In genomic region chr2:38969650-38970049, GRCm38 (mm10) we compare ENCODE assay signal across 26 mouse cellular contexts. TPM values are rescaled to one million over a fixed set of nuclear protein-coding genes. Genes with fewer than 3 reads are reported as not detected.
A peak's percentile ranks its signal among the peaks of the same experiment; 100 is the strongest.
DNase-seq lines count a peak whose midpoint lies in the region; ATAC-seq and TF ChIP-seq lines count a peak whose summit lies in the region.
"Had no signal": no experiment of that assay in that cellular context is flagged by ENCODE, and none has a peak within 500 bp of the region (broad histone marks: within the 10 kb centered on the region; RNA-seq: fewer than 3 reads in every experiment).

No protein-coding gene starts in this region.

- H3K4me3 ChIP-seq in liver, embryonic 11.5 days (ENCODE audit: low read depth, low read length), result no peak overlapping the region
- H3K4me3 ChIP-seq in liver, embryonic 14.5 days (ENCODE audit: insufficient read depth in 1 of 2, low read depth in 2 of 2, low read length in 2 of 2), result no peak overlapping the region
- H3K4me3 ChIP-seq in liver, postnatal 0 days (ENCODE audit: low read depth, low read length), result no peak overlapping the region
- H3K4me3 ChIP-seq in heart, adult 2 months, result no peak overlapping the region
- H3K4me3 ChIP-seq: forebrain, embryonic 10.5 days; forebrain, embryonic 13.5 days; hindbrain, embryonic 12.5 days; hindbrain, embryonic 15.5 days had no signal

- peak overlapping the region; percentile 22 for H3K4me2 ChIP-seq in liver, embryonic 11.5 days
- peak overlapping the region; percentile 57 for H3K4me2 ChIP-seq in liver, embryonic 14.5 days (ENCODE audit: low read depth)
- H3K4me2 ChIP-seq in liver, postnatal 0 days (ENCODE audit: low read depth, low read length), result no peak overlapping the region
- H3K4me2 ChIP-seq: forebrain, embryonic 13.5 days; heart, embryonic 11.5 days; hindbrain, embryonic 12.5 days; hindbrain, embryonic 15.5 days had no signal

- TF ChIP-seq CTCF in liver, embryonic 14.5 days (IDR thresholded peaks at IDR 0.05; ENCODE audit: low read depth), result no peak
- no peak for TF ChIP-seq CTCF in liver, postnatal 0 days (IDR thresholded peaks at IDR 0.05; ENCODE audit: low read depth)
- no peak for TF ChIP-seq CTCF in heart, adult 2 months (IDR thresholded peaks at IDR 0.05)

- no peaks in the 10 kb centered on the region for H3K36me3 ChIP-seq in liver, embryonic 11.5 days (ENCODE audit: control insufficient read depth, insufficient read depth, low read length)
- H3K36me3 ChIP-seq in liver, embryonic 14.5 days (replicated peaks; ENCODE audit: control insufficient read depth, insufficient read depth, low read depth), result no peaks in the 10 kb centered on the region
- H3K36me3 ChIP-seq in liver, postnatal 0 days (replicated peaks; ENCODE audit: insufficient read depth, low read length), result no peaks in the 10 kb centered on the region
- no peaks in the 10 kb centered on the region for H3K36me3 ChIP-seq in heart, adult 2 months (ENCODE audit: control insufficient read depth, insufficient read depth, low read length)
- H3K36me3 ChIP-seq: forebrain, embryonic 10.5 days; G1E; hindbrain, embryonic 12.5 days; hindbrain, embryonic 15.5 days had no signal

- H3K79me2 ChIP-seq in heart, adult 2 months (replicated peaks; ENCODE audit: control insufficient read depth, insufficient read depth, low read length), result no peaks in the 10 kb centered on the region

- TF ChIP-seq EP300 in liver, embryonic 14.5 days (IDR thresholded peaks at IDR 0.05; ENCODE audit: low read depth), result no peak
- TF ChIP-seq EP300 in liver, postnatal 0 days (IDR thresholded peaks at IDR 0.05; ENCODE audit: low read depth), result no peak
- no peak for TF ChIP-seq EP300 in heart, adult 2 months (IDR thresholded peaks at IDR 0.05; ENCODE audit: insufficient read depth, low read depth, low read length)

- no peaks in the 10 kb centered on the region for H3K27me3 ChIP-seq in liver, embryonic 11.5 days (replicated peaks; ENCODE audit: control insufficient read depth, insufficient read depth, low read length)
- no peaks in the 10 kb centered on the region for H3K27me3 ChIP-seq in liver, embryonic 14.5 days (ENCODE audit: control insufficient read depth, insufficient read depth, low read length)
- no peaks in the 10 kb centered on the region for H3K27me3 ChIP-seq in liver, postnatal 0 days (ENCODE audit: insufficient read depth, low read length)
- no peaks in the 10 kb centered on the region for H3K27me3 ChIP-seq in heart, adult 2 months (ENCODE audit: control insufficient read depth, insufficient read depth, low read length)
- H3K27me3 ChIP-seq: CH12.LX; forebrain, embryonic 13.5 days; hindbrain, embryonic 12.5 days; hindbrain, embryonic 15.5 days had no signal

- DNase-seq in liver, embryonic 11.5 days (ENCODE audit: low spot score), result no peak
- no peak for DNase-seq in liver
- DNase-seq in liver, embryonic 14.5 days (ENCODE audit: low read depth in 3 of 3, low spot score in 3 of 3), result peak in 1 of 3 experiments; percentile 10
- DNase-seq in liver, postnatal 0 days, result no peak
- DNase-seq in heart, adult 2 months, result no peak
- no peak for DNase-seq in thymus, postnatal 36 days
- DNase-seq in kidney, postnatal 10 days, result no peak
- DNase-seq: adrenal gland, adult 2 months; adrenal gland, postnatal 14 days; B cell, adult 2 months; cerebellum, adult 11 months; cerebellum, adult 8-10 months; cerebellum, postnatal 10 days; cerebellum, postnatal 36 days; gastrocnemius, postnatal 10 days; gastrocnemius, postnatal 36 days had no signal

- H3K4me1 ChIP-seq in liver, embryonic 11.5 days (replicated peaks; ENCODE audit: control insufficient read depth, insufficient read depth, low read length), result peaks cover 13% of the 10 kb centered on the region
- peaks cover 23 to 28% of the 10 kb centered on the region in 2 experiments for H3K4me1 ChIP-seq in liver, embryonic 14.5 days (replicated peaks; ENCODE audit: control insufficient read depth in 2 of 2, insufficient read depth in 2 of 2, low read length in 1 of 2)
- H3K4me1 ChIP-seq in liver, postnatal 0 days (ENCODE audit: insufficient read depth), result peaks cover 8% of the 10 kb centered on the region; the same call in 1 of the 2 replicates
- H3K4me1 ChIP-seq in heart, adult 2 months (ENCODE audit: control insufficient read depth, insufficient read depth, low read length), result no peaks in the 10 kb centered on the region
- H3K4me1 ChIP-seq: forebrain, embryonic 10.5 days; forebrain, embryonic 13.5 days; hindbrain, embryonic 12.5 days; hindbrain, embryonic 15.5 days had no signal

- peak overlapping the region; percentile 76 for H3K27ac ChIP-seq in liver, embryonic 11.5 days (ENCODE audit: low read depth, low read length)
- H3K27ac ChIP-seq in liver, embryonic 14.5 days, result peak overlapping the region; percentile 86
- peak overlapping the region; percentile 67 for H3K27ac ChIP-seq in liver, postnatal 0 days (ENCODE audit: low read depth)
- no peak overlapping the region for H3K27ac ChIP-seq in heart, adult 2 months
- H3K27ac ChIP-seq: forebrain, embryonic 10.5 days; forebrain, embryonic 13.5 days; hindbrain, embryonic 12.5 days; hindbrain, embryonic 15.5 days had no signal

- H3K9ac ChIP-seq in liver, embryonic 11.5 days (ENCODE audit: low read depth, low read length), result no peak overlapping the region
- no peak overlapping the region for H3K9ac ChIP-seq in liver, embryonic 14.5 days (replicated peaks)
- H3K9ac ChIP-seq in liver, postnatal 0 days (replicated peaks), result no peak overlapping the region
- H3K9ac ChIP-seq in heart, adult 2 months (ENCODE audit: low read depth, low read length), result no peak overlapping the region
- H3K9ac ChIP-seq: forebrain, embryonic 13.5 days; hindbrain, embryonic 12.5 days; hindbrain, embryonic 15.5 days had no signal

- no peak for TF ChIP-seq POLR2A in heart, adult 2 months (IDR thresholded peaks at IDR 0.05; ENCODE audit: insufficient read depth, low read depth, low read length)

- ATAC-seq in liver, embryonic 11.5 days (replicated peaks; ENCODE audit: low FRiP score), result no peak; the same call in 1 of the 2 replicates
- ATAC-seq in liver, embryonic 14.5 days (ENCODE audit: insufficient read depth), result peak; percentile 64
- no peak; the same call in 1 of the 2 replicates for ATAC-seq in liver, postnatal 0 days
- ATAC-seq: forebrain, embryonic 13.5 days; forebrain, embryonic 16.5 days had no signal

- intact Hi-C loops in heart, adult 2 months (cut with DNase I), result no loop called here

- WGBS in liver, embryonic 11.5 days, result 62% methylated on average over 2 of the region's 2 CpGs
- WGBS in liver, embryonic 14.5 days (ENCODE audit: insufficient replicate concordance), result 34% methylated on average over 2 of the region's 2 CpGs
- whole genome bisulfite sequencing in liver, postnatal 0 days (ENCODE audit: insufficient replicate concordance), result 67% methylated on average over 2 of the region's 2 CpGs
- 92% methylated on average over 2 of the region's 2 CpGs for WGBS in heart, adult 2 months

- H3K9me3 ChIP-seq in liver, embryonic 11.5 days (ENCODE audit: control insufficient read depth, low read length), result no peaks in the 10 kb centered on the region
- H3K9me3 ChIP-seq in liver, embryonic 14.5 days (ENCODE audit: control insufficient read depth, low read length), result no peaks in the 10 kb centered on the region
- no peaks in the 10 kb centered on the region for H3K9me3 ChIP-seq in liver, postnatal 0 days (ENCODE audit: low read length)
- H3K9me3 ChIP-seq: forebrain, embryonic 10.5 days; forebrain, embryonic 13.5 days; G1E; hindbrain, embryonic 12.5 days; hindbrain, embryonic 15.5 days had no signal

RNA-seq across cellular contexts. Expression of gene Wdr38, which starts 27.6 kb away (rescaled TPM):
- polyA plus RNA-seq in liver, embryonic 11.5 days (2014; fragmentation: Nextera tagmentation; extraction: Ambion mirVana), result 1.4 TPM in 2 replicates
- polyA plus RNA-seq in liver, embryonic 14.5 days (2012; rRNA removed), result 0.29 and 0.42 TPM in 2 replicates
- 0.29 and 0.58 TPM in 2 replicates for polyA plus RNA-seq in liver, embryonic 14.5 days (2014; fragmentation: Nextera tagmentation; extraction: Ambion mirVana)
- 0.53 and 0.60 TPM in 2 replicates for polyA plus RNA-seq in liver, postnatal 0 days (2015; fragmentation: Nextera tagmentation; extraction: Ambion mirVana)
- under 1 TPM in 1 of 2 experiments, not detected in 1; 0.20 TPM for total RNA-seq in heart, adult 2 months (2021)
- polyA plus RNA-seq in heart, adult 2 months (2012; rRNA removed), result 0.47 and 0.59 TPM in 2 replicates

RNA-seq across cellular contexts. Expression of gene Arpc5l, which starts 35.5 kb away (rescaled TPM):
- polyA plus RNA-seq in liver, embryonic 11.5 days (2014; fragmentation: Nextera tagmentation; extraction: Ambion mirVana), result 113 and 128 TPM in 2 replicates
- polyA plus RNA-seq in liver, embryonic 14.5 days (2012; rRNA removed), result 14.9 and 29.8 TPM in 2 replicates
- 54.1 and 55.5 TPM in 2 replicates for polyA plus RNA-seq in liver, embryonic 14.5 days (2014; fragmentation: Nextera tagmentation; extraction: Ambion mirVana)
- polyA plus RNA-seq in liver, postnatal 0 days (2015; fragmentation: Nextera tagmentation; extraction: Ambion mirVana), result 59.3 and 60.7 TPM in 2 replicates
- total RNA-seq in heart, adult 2 months (2021), result 100 to 1,000 TPM in 1 of 2 experiments, 10 to 100 TPM in 1; 85.1 to 102 TPM
- 38.8 and 51.5 TPM in 2 replicates for polyA plus RNA-seq in heart, adult 2 months (2012; rRNA removed)

RNA-seq across cellular contexts. Expression of gene Rpl35, which starts 35.8 kb away (rescaled TPM):
- 1,321 and 1,382 TPM in 2 replicates for polyA plus RNA-seq in liver, embryonic 11.5 days (2014; fragmentation: Nextera tagmentation; extraction: Ambion mirVana)
- 286 and 465 TPM in 2 replicates for polyA plus RNA-seq in liver, embryonic 14.5 days (2012; rRNA removed)
- polyA plus RNA-seq in liver, embryonic 14.5 days (2014; fragmentation: Nextera tagmentation; extraction: Ambion mirVana), result 699 and 714 TPM in 2 replicates
- 574 and 582 TPM in 2 replicates for polyA plus RNA-seq in liver, postnatal 0 days (2015; fragmentation: Nextera tagmentation; extraction: Ambion mirVana)
- total RNA-seq in heart, adult 2 months (2021), result 100 to 1,000 TPM; 307 to 341 TPM
- 90.7 and 108 TPM in 2 replicates for polyA plus RNA-seq in heart, adult 2 months (2012; rRNA removed)

RNA-seq across cellular contexts. Expression of gene Olfml2a, which starts 37.9 kb away (rescaled TPM):
- polyA plus RNA-seq in liver, embryonic 11.5 days (2014; fragmentation: Nextera tagmentation; extraction: Ambion mirVana), result 0.38 and 0.75 TPM in 2 replicates
- 0.02 and 0.07 TPM in 2 replicates for polyA plus RNA-seq in liver, embryonic 14.5 days (2012; rRNA removed)
- polyA plus RNA-seq in liver, embryonic 14.5 days (2014; fragmentation: Nextera tagmentation; extraction: Ambion mirVana), result 0.06 and 0.10 TPM in 2 replicates
- 0.06 and 0.12 TPM in 2 replicates for polyA plus RNA-seq in liver, postnatal 0 days (2015; fragmentation: Nextera tagmentation; extraction: Ambion mirVana)
- 1 to 10 TPM; 3.0 to 3.8 TPM for total RNA-seq in heart, adult 2 months (2021)
- polyA plus RNA-seq in heart, adult 2 months (2012; rRNA removed), result 2.9 and 6.6 TPM in 2 replicates
- total RNA-seq: granulocyte monocyte progenitor cell, adult 5-6 weeks; hematopoietic stem cell, adult 5-6 weeks had no signal
- polyA plus RNA-seq: G1E had no signal

RNA-seq across cellular contexts. Expression of gene Nr6a1, which starts 42.2 kb away (rescaled TPM):
- 3.3 and 5.1 TPM in 2 replicates for polyA plus RNA-seq in liver, embryonic 11.5 days (2014; fragmentation: Nextera tagmentation; extraction: Ambion mirVana)
- polyA plus RNA-seq in liver, embryonic 14.5 days (2012; rRNA removed), result 1.2 and 1.3 TPM in 2 replicates
- 0.86 and 0.90 TPM in 2 replicates for polyA plus RNA-seq in liver, embryonic 14.5 days (2014; fragmentation: Nextera tagmentation; extraction: Ambion mirVana)
- 0.83 and 1.1 TPM in 2 replicates for polyA plus RNA-seq in liver, postnatal 0 days (2015; fragmentation: Nextera tagmentation; extraction: Ambion mirVana)
- total RNA-seq in heart, adult 2 months (2021), result 1 to 10 TPM; 1.2 to 1.4 TPM
- polyA plus RNA-seq in heart, adult 2 months (2012; rRNA removed), result 1.3 and 2.0 TPM in 2 replicates
